Mouse (Mus musculus): ENCODE data around the gene Slc44a4. TPM values are rescaled to one million over a fixed set of nuclear protein-coding genes. Genes with fewer than 3 reads are reported as not detected.

The Slc44a4 gene
- 0.08 TPM in 1 of 2 replicates, not detected in the other for polyA plus RNA-seq (2016; fragmentation: Nextera tagmentation; extraction: Ambion mirVana)

GRCm38 (mm10) chr17:34913930-34914665 lies at the start of gene Slc44a4:
Gene Slc44a4 (plus strand): TSS chr17:34914466.
- H3K4me3 ChIP-seq, result no peak within 1 kb of the TSS
- H3K27me3 ChIP-seq (replicated peaks), result no peaks in the 10 kb centered on the region
- no peaks in the 10 kb centered on the region for H3K9me3 ChIP-seq (replicated peaks)
- no peak within 1 kb of the TSS for H3K9ac ChIP-seq
- H3K27ac ChIP-seq (ENCODE audit: poor library complexity, severe bottlenecking), result no peak within 1 kb of the TSS
- H3K36me3 ChIP-seq, result peaks cover 50% of the 10 kb centered on the region
- 33% methylated on average over 18 of the region's 18 CpGs for WGBS
- no peak for ATAC-seq (ENCODE audit: insufficient number of reproducible peaks, low FRiP score)
- H3K4me2 ChIP-seq, result no peak within 1 kb of the TSS
- H3K4me1 ChIP-seq (replicated peaks), result peaks cover 3% of the 10 kb centered on the region; the same call in 1 of the 2 replicates

- no peaks in the 10 kb centered on the region for H3K4me1 ChIP-seq (replicated peaks)
These were observed 48.3 kb upstream of the Slc44a4 start for GRCm38 (mm10) chr17:34865981-34866380.

GRCm38 (mm10) chr17:34874321-34874720 lies 39.9 kb upstream of the Slc44a4 start:
- Histone ChIP-seq H3K4me2 (no peak overlapping the region), H3K4me3 (no peak overlapping the region), H3K27ac (ENCODE audit: poor library complexity, severe bottlenecking) (no peak overlapping the region), H3K9ac (no peak overlapping the region), H3K9me3 (replicated peaks) (no peaks in the 10 kb centered on the region), H3K4me1 (replicated peaks) (peaks cover 2% of the 10 kb centered on the region; the same call in 1 of the 2 replicates), H3K36me3 (no peaks in the 10 kb centered on the region), H3K27me3 (replicated peaks) (no peaks in the 10 kb centered on the region; the same call in 1 of the 2 replicates)
- no peak for ATAC-seq (ENCODE audit: insufficient number of reproducible peaks, low FRiP score)
- 90% methylated on average over 6 of the region's 6 CpGs for WGBS

More at GRCm38 (mm10) chr17:34865981-34866380, 48.3 kb upstream of the Slc44a4 start:
- H3K27ac ChIP-seq (ENCODE audit: poor library complexity, severe bottlenecking), result no peak overlapping the region
- no peaks in the 10 kb centered on the region for H3K36me3 ChIP-seq
- H3K27me3 ChIP-seq (replicated peaks), result peaks cover 21% of the 10 kb centered on the region; the same call in 1 of the 2 replicates
- WGBS, result 55% methylated on average over 7 of the region's 7 CpGs
- no peak overlapping the region for H3K4me3 ChIP-seq
- no peaks in the 10 kb centered on the region for H3K9me3 ChIP-seq (replicated peaks)
- no peak overlapping the region for H3K9ac ChIP-seq
- ATAC-seq (ENCODE audit: insufficient number of reproducible peaks, low FRiP score), result no peak
- no peak overlapping the region for H3K4me2 ChIP-seq

GRCm38 (mm10) chr17:34879336-34879879 lies 34.9 kb upstream of the Slc44a4 start, which contains the start of gene Zbtb12:
Gene Zbtb12 (plus strand): TSS chr17:34879483.
- Histone ChIP-seq H3K9me3 (replicated peaks) (no peaks in the 10 kb centered on the region), H3K4me3 (no peak within 1 kb of the TSS), H3K9ac (no peak within 1 kb of the TSS), H3K4me1 (replicated peaks) (peaks cover 10% of the 10 kb centered on the region; the same call in 1 of the 2 replicates), H3K27me3 (replicated peaks) (0 out of 2 replicates have a peak, but pooled peaks cover 7% of the 10 kb centered on the region), H3K4me2 (no peak within 1 kb of the TSS), H3K27ac (ENCODE audit: poor library complexity, severe bottlenecking) (no peak within 1 kb of the TSS), H3K36me3 (no peaks in the 10 kb centered on the region)
- WGBS, result 52% methylated on average over 11 of the region's 11 CpGs
- ATAC-seq (ENCODE audit: insufficient number of reproducible peaks, low FRiP score), result no peak

- Histone ChIP-seq H3K9ac (no peak overlapping the region), H3K36me3 (no peaks in the 10 kb centered on the region), H3K27me3 (replicated peaks) (0 out of 2 replicates have a peak, but pooled peaks cover 8% of the 10 kb centered on the region), H3K4me1 (replicated peaks) (peaks cover 15% of the 10 kb centered on the region), H3K9me3 (replicated peaks) (no peaks in the 10 kb centered on the region), H3K4me2 (no peak overlapping the region), H3K27ac (ENCODE audit: poor library complexity, severe bottlenecking) (no peak overlapping the region), H3K4me3 (no peak overlapping the region)
- ATAC-seq (ENCODE audit: insufficient number of reproducible peaks, low FRiP score), result no peak
These were observed 33.1 kb upstream of the Slc44a4 start for GRCm38 (mm10) chr17:34881166-34881565.

- no peaks in the 10 kb centered on the region for H3K9me3 ChIP-seq (replicated peaks)
- no peak for ATAC-seq (ENCODE audit: insufficient number of reproducible peaks, low FRiP score)
- 8% methylated on average over 15 of the region's 15 CpGs for WGBS
- no peaks in the 10 kb centered on the region for H3K36me3 ChIP-seq
- H3K9ac ChIP-seq, result peak within 1 kb of the TSS; percentile 26; the same call in 1 of the 2 replicates
- H3K4me3 ChIP-seq, result no peak within 1 kb of the TSS
- H3K27ac ChIP-seq (ENCODE audit: poor library complexity, severe bottlenecking), result no peak within 1 kb of the TSS
- H3K4me2 ChIP-seq, result peak within 1 kb of the TSS; percentile 50
- H3K4me1 ChIP-seq (replicated peaks), result peaks cover 15% of the 10 kb centered on the region
- H3K27me3 ChIP-seq (replicated peaks), result 0 out of 2 replicates have a peak, but pooled peaks cover 8% of the 10 kb centered on the region
These were observed 32.5 kb upstream of the Slc44a4 start, which contains the start of gene Gm20547 for GRCm38 (mm10) chr17:34881683-34882310. Gene Gm20547 (minus strand): TSS chr17:34882042.

- H3K4me2 ChIP-seq, result no peak overlapping the region
- H3K27me3 ChIP-seq (replicated peaks), result 0 out of 2 replicates have a peak, but pooled peaks cover 8% of the 10 kb centered on the region
- no peak overlapping the region for H3K4me3 ChIP-seq
- ATAC-seq (ENCODE audit: insufficient number of reproducible peaks, low FRiP score), result no peak
- H3K27ac ChIP-seq (ENCODE audit: poor library complexity, severe bottlenecking), result no peak overlapping the region
- H3K4me1 ChIP-seq (replicated peaks), result peaks cover 15% of the 10 kb centered on the region
- H3K9ac ChIP-seq, result no peak overlapping the region
- 63% methylated on average over 3 of the region's 3 CpGs for WGBS
- H3K36me3 ChIP-seq, result no peaks in the 10 kb centered on the region
- no peaks in the 10 kb centered on the region for H3K9me3 ChIP-seq (replicated peaks)
These were observed 30.9 kb upstream of the Slc44a4 start for GRCm38 (mm10) chr17:34883332-34883731.

- no peak overlapping the region for H3K27ac ChIP-seq (ENCODE audit: poor library complexity, severe bottlenecking)
- peaks cover 11% of the 10 kb centered on the region for H3K4me1 ChIP-seq (replicated peaks)
- H3K27me3 ChIP-seq (replicated peaks), result 0 out of 2 replicates have a peak, but pooled peaks cover 8% of the 10 kb centered on the region
- H3K4me3 ChIP-seq, result no peak overlapping the region
- no peak for ATAC-seq (ENCODE audit: insufficient number of reproducible peaks, low FRiP score)
- H3K4me2 ChIP-seq, result no peak overlapping the region
- no peaks in the 10 kb centered on the region for H3K36me3 ChIP-seq
- WGBS, result 84% methylated on average over 6 of the region's 6 CpGs
- H3K9ac ChIP-seq, result no peak overlapping the region
- no peaks in the 10 kb centered on the region for H3K9me3 ChIP-seq (replicated peaks)
These were observed 29.6 kb upstream of the Slc44a4 start for GRCm38 (mm10) chr17:34884704-34885103.

GRCm38 (mm10) chr17:34885615-34886014 lies 28.7 kb upstream of the Slc44a4 start:
- ATAC-seq (ENCODE audit: insufficient number of reproducible peaks, low FRiP score), result no peak
- no peak overlapping the region for H3K27ac ChIP-seq (ENCODE audit: poor library complexity, severe bottlenecking)
- 0 out of 2 replicates have a peak, but pooled peaks cover 8% of the 10 kb centered on the region for H3K27me3 ChIP-seq (replicated peaks)
- no peaks in the 10 kb centered on the region for H3K36me3 ChIP-seq
- no peak overlapping the region for H3K4me3 ChIP-seq
- 66% methylated on average over 3 of the region's 3 CpGs for WGBS
- no peak overlapping the region for H3K9ac ChIP-seq
- H3K9me3 ChIP-seq (replicated peaks), result no peaks in the 10 kb centered on the region
- H3K4me1 ChIP-seq (replicated peaks), result peaks cover 11% of the 10 kb centered on the region
- no peak overlapping the region for H3K4me2 ChIP-seq

- H3K36me3 ChIP-seq, result no peaks in the 10 kb centered on the region
- H3K4me3 ChIP-seq, result no peak overlapping the region
- H3K27me3 ChIP-seq (replicated peaks), result 0 out of 2 replicates have a peak, but pooled peaks cover 4% of the 10 kb centered on the region
- H3K4me2 ChIP-seq, result no peak overlapping the region
- H3K4me1 ChIP-seq (replicated peaks), result peaks cover 5% of the 10 kb centered on the region
- no peak for ATAC-seq (ENCODE audit: insufficient number of reproducible peaks, low FRiP score)
- no peak overlapping the region for H3K9ac ChIP-seq
- WGBS, result 79% methylated on average over 5 of the region's 5 CpGs
- H3K9me3 ChIP-seq (replicated peaks), result no peaks in the 10 kb centered on the region
- H3K27ac ChIP-seq (ENCODE audit: poor library complexity, severe bottlenecking), result no peak overlapping the region
These were observed 26.3 kb upstream of the Slc44a4 start for GRCm38 (mm10) chr17:34887942-34888341.

Measured in heart, embryonic 12.5 days (tissue).